Mouse (Mus musculus): ENCODE results near the gene Amacr. TPM values are rescaled to one million over a fixed set of nuclear protein-coding genes. Genes with fewer than 3 reads are reported as not detected.
A peak's percentile ranks its signal among the peaks of the same experiment; 100 is the strongest.
"Not testable (repeated sequence)": the region's sequence is repeated elsewhere in the genome, so short reads cannot be mapped to it uniquely, and the experiment has no call there.

Amacr gene
- polyA plus RNA-seq, 1 experiment from 2014 or later = 10.1 TPM

DNA sequence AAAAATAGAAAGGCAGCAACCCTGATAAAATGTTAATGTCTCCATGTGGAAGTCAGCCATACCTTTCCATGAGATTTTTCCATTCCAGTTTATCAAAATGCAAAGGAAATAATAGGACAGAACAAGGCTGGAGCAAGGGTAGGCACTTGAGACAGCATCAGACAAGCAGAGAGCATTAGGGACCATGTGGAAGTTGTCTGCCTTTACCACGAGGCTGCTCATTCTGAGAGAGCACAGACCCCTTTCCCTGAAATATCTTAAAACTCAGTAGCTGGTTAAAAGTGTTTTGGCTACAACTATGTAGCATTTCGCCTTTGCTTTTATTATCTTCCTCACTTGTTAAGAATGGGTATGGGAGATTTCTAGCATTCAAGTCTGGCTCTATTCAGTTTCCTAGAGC, 844 bp upstream of the Amacr start:
- Histone ChIP-seq H3K27ac (ENCODE audit: low read depth, low read length) (no peak overlapping the region), H3K4me2 (replicated peaks; ENCODE audit: low read depth, low read length) (peak overlapping the region; percentile 65; the same call in 1 of the 2 replicates), H3K4me3 (ENCODE audit: low read depth, low read length) (no peak overlapping the region), H3K36me3 (ENCODE audit: control insufficient read depth, insufficient read depth, low read length) (no peaks in the 10 kb centered on the region), H3K9me3 (ENCODE audit: control insufficient read depth, low read length) (no peaks in the 10 kb centered on the region), H3K27me3 (ENCODE audit: control insufficient read depth, insufficient read depth, low read length) (no peaks in the 10 kb centered on the region), H3K4me1 (replicated peaks; ENCODE audit: control insufficient read depth, insufficient read depth, low read length) (no peaks in the 10 kb centered on the region), H3K9ac (ENCODE audit: low read depth, low read length) (no peak overlapping the region)
- no peak for ATAC-seq (ENCODE audit: low FRiP score)
- WGBS = 59% methylated on average over 2 of the region's 2 CpGs
- no peak for DNase-seq (ENCODE audit: low spot score)

DNA sequence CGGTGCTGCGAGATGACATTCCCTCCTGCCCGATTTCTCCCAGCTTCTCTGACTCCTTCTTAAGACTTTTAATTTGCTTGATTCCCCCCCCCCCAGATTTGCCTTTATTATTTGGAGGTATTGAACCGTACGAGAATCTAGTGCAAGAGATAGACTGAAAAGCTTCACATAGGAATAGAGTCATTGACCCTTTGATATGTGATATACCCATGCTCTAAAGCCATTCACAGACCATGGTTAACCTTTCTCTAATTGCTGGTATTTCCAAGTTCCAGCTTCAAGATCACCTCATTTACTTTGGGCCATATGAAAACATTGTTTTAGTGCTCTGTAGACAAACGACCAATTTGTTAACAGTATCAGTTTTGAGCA, 494 bp downstream of the Amacr start:
- H3K9me3 ChIP-seq (ENCODE audit: control insufficient read depth, low read length) = no peaks in the 10 kb centered on the region
- WGBS = 10% methylated on average over 6 of the region's 6 CpGs
- peak overlapping the region; percentile 65 for H3K4me2 ChIP-seq (replicated peaks; ENCODE audit: low read depth, low read length)
- no peaks in the 10 kb centered on the region for H3K36me3 ChIP-seq (ENCODE audit: control insufficient read depth, insufficient read depth, low read length)
- ATAC-seq (ENCODE audit: low FRiP score) = peak; percentile 51
- peak overlapping the region; percentile 79 for H3K9ac ChIP-seq (ENCODE audit: low read depth, low read length)
- H3K4me1 ChIP-seq (replicated peaks; ENCODE audit: control insufficient read depth, insufficient read depth, low read length) = no peaks in the 10 kb centered on the region
- H3K27me3 ChIP-seq (ENCODE audit: control insufficient read depth, insufficient read depth, low read length) = no peaks in the 10 kb centered on the region
- peak overlapping the region; percentile 71 for H3K4me3 ChIP-seq (ENCODE audit: low read depth, low read length)
- DNase-seq (ENCODE audit: low spot score) = no peak
- peak overlapping the region; percentile 68; the same call in 1 of the 2 replicates for H3K27ac ChIP-seq (ENCODE audit: low read depth, low read length)

DNA sequence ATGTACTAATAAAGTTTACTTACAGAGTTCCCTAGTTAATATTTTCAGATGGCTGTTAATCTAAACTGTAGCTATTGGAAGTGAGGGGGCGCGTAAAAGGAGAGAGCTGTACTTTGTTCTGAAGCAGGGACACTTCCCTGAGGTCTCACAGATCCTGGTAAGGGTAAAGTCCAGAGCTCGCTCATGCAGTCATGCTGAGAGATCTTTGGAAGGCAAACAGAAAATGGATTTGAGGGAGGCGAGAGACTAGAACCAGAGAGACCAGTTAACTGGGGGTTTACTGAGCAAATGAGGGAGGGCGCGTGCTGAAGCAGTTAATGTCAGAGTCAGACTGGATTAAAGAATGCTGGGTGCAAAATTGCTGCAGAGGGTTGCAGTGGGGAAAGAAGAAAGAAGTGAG, 4.2 kb downstream of the Amacr start:
- 84% methylated on average over 6 of the region's 6 CpGs for WGBS
- ATAC-seq (ENCODE audit: low FRiP score) = no peak

DNA sequence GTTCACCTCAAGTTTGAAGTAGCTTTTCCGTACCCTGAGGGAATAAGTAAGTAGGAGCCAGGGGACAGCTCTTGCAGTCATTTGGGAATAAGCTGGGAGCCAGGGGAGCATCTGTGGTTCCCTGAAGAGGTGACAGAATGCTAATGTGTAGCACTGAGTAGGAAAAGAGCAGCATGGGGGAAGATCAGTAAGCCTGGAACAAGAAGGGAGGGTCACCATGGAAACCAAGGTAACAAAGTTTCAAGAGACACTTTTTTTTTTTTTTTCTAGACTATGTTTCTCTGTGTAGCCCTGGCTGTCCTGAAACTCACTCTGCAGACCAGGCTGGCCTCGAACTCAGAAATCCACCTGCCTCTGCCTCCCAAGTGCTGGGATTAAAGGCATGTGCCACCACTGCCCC, 4.9 kb downstream of the Amacr start:
- WGBS = 72% methylated on average over 2 of the region's 2 CpGs
- H3K27me3 ChIP-seq (ENCODE audit: control insufficient read depth, insufficient read depth, low read length); ATAC-seq (ENCODE audit: low FRiP score); H3K4me3 ChIP-seq (ENCODE audit: low read depth, low read length); H3K4me1 ChIP-seq (replicated peaks; ENCODE audit: control insufficient read depth, insufficient read depth, low read length); H3K36me3 ChIP-seq (ENCODE audit: control insufficient read depth, insufficient read depth, low read length); H3K27ac ChIP-seq (ENCODE audit: low read depth, low read length); H3K9me3 ChIP-seq (ENCODE audit: control insufficient read depth, low read length); H3K9ac ChIP-seq (ENCODE audit: low read depth, low read length); DNase-seq (ENCODE audit: low spot score); H3K4me2 ChIP-seq (replicated peaks; ENCODE audit: low read depth, low read length): not testable (repeated sequence)

More for the DNA sequence above, 4.2 kb downstream of the Amacr start:
- DNase-seq (ENCODE audit: low spot score) = no peak
- Histone ChIP-seq H3K9me3 (ENCODE audit: control insufficient read depth, low read length) (no peaks in the 10 kb centered on the region), H3K36me3 (ENCODE audit: control insufficient read depth, insufficient read depth, low read length) (no peaks in the 10 kb centered on the region), H3K4me1 (replicated peaks; ENCODE audit: control insufficient read depth, insufficient read depth, low read length) (no peaks in the 10 kb centered on the region), H3K9ac (ENCODE audit: low read depth, low read length) (no peak overlapping the region), H3K4me3 (ENCODE audit: low read depth, low read length) (no peak overlapping the region), H3K27me3 (ENCODE audit: control insufficient read depth, insufficient read depth, low read length) (no peaks in the 10 kb centered on the region), H3K27ac (ENCODE audit: low read depth, low read length) (no peak overlapping the region), H3K4me2 (replicated peaks; ENCODE audit: low read depth, low read length) (no peak overlapping the region)

DNA sequence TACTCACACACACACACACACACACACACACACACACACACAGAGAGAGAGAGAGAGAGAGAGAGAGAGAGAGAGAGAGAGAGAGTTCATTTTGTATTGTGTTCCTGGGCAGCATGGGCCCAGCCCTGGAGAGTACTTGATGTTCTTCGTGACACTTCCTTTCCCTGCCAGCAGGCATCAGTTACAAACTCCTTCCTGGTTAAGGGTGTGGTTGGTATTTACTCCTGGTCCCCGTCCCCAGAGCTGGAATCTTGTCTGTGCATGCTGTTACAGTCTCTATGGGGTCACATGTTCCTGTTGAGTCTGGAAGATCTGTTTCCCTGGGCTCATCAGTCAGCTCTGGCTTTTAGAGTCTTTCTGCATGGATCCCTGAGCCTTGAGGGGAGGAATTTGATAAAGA, 8.9 kb downstream of the Amacr start:
- H3K27ac ChIP-seq (ENCODE audit: low read depth, low read length) = no peak overlapping the region
- WGBS = 66% methylated on average over 2 of the region's 2 CpGs
- no peak for ATAC-seq (ENCODE audit: low FRiP score)

DNA sequence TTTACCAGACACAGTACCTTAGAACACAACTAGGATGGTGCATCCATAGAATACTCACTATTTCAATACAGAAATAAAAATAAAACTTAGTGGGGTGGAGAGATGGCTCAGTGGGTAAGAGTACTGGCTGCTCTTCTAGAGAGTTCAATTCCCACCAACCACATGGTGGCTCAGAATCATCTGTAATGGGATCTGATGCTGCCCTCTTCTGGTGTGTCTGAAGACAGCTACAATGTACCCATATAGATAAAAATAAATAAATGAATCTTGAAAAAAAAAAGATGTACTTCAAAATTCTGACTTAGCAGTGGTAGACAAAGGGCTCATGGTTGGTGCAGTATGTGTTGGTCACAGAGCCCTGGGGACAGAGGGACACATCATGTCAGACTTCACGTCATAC, 10.0 kb downstream of the Amacr start:
- no peaks in the 10 kb centered on the region for H3K27me3 ChIP-seq (ENCODE audit: control insufficient read depth, insufficient read depth, low read length)
- no peak overlapping the region for H3K4me3 ChIP-seq (ENCODE audit: low read depth, low read length)
- no peaks in the 10 kb centered on the region for H3K9me3 ChIP-seq (ENCODE audit: control insufficient read depth, low read length)
- no peaks in the 10 kb centered on the region for H3K4me1 ChIP-seq (replicated peaks; ENCODE audit: control insufficient read depth, insufficient read depth, low read length)
- ATAC-seq (ENCODE audit: low FRiP score) (no peak), DNase-seq (ENCODE audit: low spot score) (no peak)
- 97% methylated on average over 1 of the region's 1 CpGs for WGBS
- H3K4me2 ChIP-seq (replicated peaks; ENCODE audit: low read depth, low read length) = no peak overlapping the region
- no peaks in the 10 kb centered on the region for H3K36me3 ChIP-seq (ENCODE audit: control insufficient read depth, insufficient read depth, low read length)
- H3K27ac ChIP-seq (ENCODE audit: low read depth, low read length) = no peak overlapping the region
- no peak overlapping the region for H3K9ac ChIP-seq (ENCODE audit: low read depth, low read length)

More for the DNA sequence above, 8.9 kb downstream of the Amacr start:
- Histone ChIP-seq H3K9me3 (ENCODE audit: control insufficient read depth, low read length) (no peaks in the 10 kb centered on the region), H3K4me3 (ENCODE audit: low read depth, low read length) (no peak overlapping the region), H3K4me1 (replicated peaks; ENCODE audit: control insufficient read depth, insufficient read depth, low read length) (no peaks in the 10 kb centered on the region), H3K4me2 (replicated peaks; ENCODE audit: low read depth, low read length) (no peak overlapping the region), H3K36me3 (ENCODE audit: control insufficient read depth, insufficient read depth, low read length) (no peaks in the 10 kb centered on the region), H3K9ac (ENCODE audit: low read depth, low read length) (no peak overlapping the region), H3K27me3 (ENCODE audit: control insufficient read depth, insufficient read depth, low read length) (no peaks in the 10 kb centered on the region)
- DNase-seq (ENCODE audit: low spot score) = no peak

DNA sequence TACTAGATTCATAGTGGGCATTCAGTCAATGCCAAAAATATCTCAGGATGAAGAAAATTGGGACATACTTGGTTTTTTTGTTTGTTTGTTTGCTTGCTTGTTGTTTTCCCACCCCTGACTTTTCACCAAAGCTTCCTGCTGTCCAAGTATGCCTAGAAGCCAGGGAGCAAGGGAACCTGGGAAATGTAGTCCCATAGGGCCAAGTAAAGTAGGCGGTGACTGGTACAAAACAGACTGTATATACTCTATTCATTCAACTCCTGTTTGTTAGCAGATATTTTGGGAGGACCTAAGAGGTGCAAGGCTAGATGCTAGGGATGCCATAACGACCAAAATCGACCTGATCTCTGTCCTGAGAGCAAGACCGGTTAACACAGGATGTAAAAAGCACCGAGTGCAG, 18.3 kb downstream of the Amacr start:
- Histone ChIP-seq H3K4me2 (replicated peaks; ENCODE audit: low read depth, low read length) (no peak overlapping the region), H3K9me3 (ENCODE audit: control insufficient read depth, low read length) (no peaks in the 10 kb centered on the region), H3K4me1 (replicated peaks; ENCODE audit: control insufficient read depth, insufficient read depth, low read length) (no peaks in the 10 kb centered on the region), H3K36me3 (ENCODE audit: control insufficient read depth, insufficient read depth, low read length) (no peaks in the 10 kb centered on the region), H3K27ac (ENCODE audit: low read depth, low read length) (no peak overlapping the region), H3K27me3 (ENCODE audit: control insufficient read depth, insufficient read depth, low read length) (no peaks in the 10 kb centered on the region), H3K9ac (ENCODE audit: low read depth, low read length) (no peak overlapping the region), H3K4me3 (ENCODE audit: low read depth, low read length) (no peak overlapping the region)
- WGBS = 57% methylated on average over 5 of the region's 5 CpGs
- DNase-seq (ENCODE audit: low spot score) (peak; percentile 4), ATAC-seq (ENCODE audit: low FRiP score) (no peak)

DNA sequence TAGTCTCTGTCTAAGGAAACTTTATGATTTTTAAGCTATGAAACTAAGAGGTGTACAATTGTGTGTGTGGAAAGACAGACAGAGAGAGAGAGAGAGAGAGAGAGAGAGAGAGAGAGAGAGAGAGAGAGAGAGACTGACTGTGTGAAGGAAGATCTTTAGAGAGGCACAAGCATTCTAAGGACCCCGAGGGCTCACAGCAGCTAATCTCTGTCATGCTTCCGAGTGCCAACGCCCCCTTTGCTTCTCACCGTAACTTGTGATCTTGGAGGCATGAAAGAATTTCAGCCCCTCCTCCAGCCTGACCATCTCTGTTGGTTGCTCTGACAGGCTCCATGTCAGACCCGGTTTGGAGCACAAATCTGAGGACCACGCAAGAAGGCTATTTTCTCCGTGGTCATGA, 18.9 kb downstream of the Amacr start, which contains the start of gene Slc45a2:
Gene Slc45a2, plus strand, starts transcription at position 301 of the 400 bp plus-strand sequence.
- ATAC-seq (ENCODE audit: low FRiP score) (no peak), DNase-seq (ENCODE audit: low spot score) (no peak)
- Histone ChIP-seq H3K4me1 (replicated peaks; ENCODE audit: control insufficient read depth, insufficient read depth, low read length) (no peaks in the 10 kb centered on the region), H3K27me3 (ENCODE audit: control insufficient read depth, insufficient read depth, low read length) (no peaks in the 10 kb centered on the region), H3K27ac (ENCODE audit: low read depth, low read length) (no peak within 1 kb of the TSS), H3K4me3 (ENCODE audit: low read depth, low read length) (no peak within 1 kb of the TSS), H3K4me2 (replicated peaks; ENCODE audit: low read depth, low read length) (no peak within 1 kb of the TSS), H3K9ac (ENCODE audit: low read depth, low read length) (no peak within 1 kb of the TSS), H3K9me3 (ENCODE audit: control insufficient read depth, low read length) (no peaks in the 10 kb centered on the region), H3K36me3 (ENCODE audit: control insufficient read depth, insufficient read depth, low read length) (no peaks in the 10 kb centered on the region)
- 57% methylated on average over 7 of the region's 7 CpGs for WGBS

DNA sequence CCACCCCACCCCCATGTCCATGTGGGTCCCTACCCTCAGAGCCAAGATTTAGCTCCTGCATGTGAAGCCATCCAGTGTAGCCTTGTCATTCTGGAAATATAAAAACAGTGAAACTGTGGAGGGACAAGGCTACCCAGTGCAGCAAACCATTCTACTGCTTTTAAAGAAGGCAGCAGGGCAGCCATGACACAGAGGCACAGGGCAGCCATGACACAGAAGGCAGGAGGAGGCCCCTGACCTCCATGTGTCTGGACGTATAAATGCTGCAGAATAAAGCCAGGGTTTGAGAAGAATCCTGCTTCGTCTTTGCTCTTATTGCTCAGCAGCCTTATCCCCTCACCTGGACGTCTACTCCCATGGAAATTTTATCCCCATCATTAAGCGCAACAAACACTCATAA, 22.2 kb downstream of the Amacr start:
- 88% methylated on average over 4 of the region's 4 CpGs for WGBS
- no peaks in the 10 kb centered on the region for H3K27me3 ChIP-seq (ENCODE audit: control insufficient read depth, insufficient read depth, low read length)
- no peak overlapping the region for H3K4me3 ChIP-seq (ENCODE audit: low read depth, low read length)
- DNase-seq (ENCODE audit: low spot score) (no peak), ATAC-seq (ENCODE audit: low FRiP score) (no peak)
- H3K36me3 ChIP-seq (ENCODE audit: control insufficient read depth, insufficient read depth, low read length) = no peaks in the 10 kb centered on the region
- H3K4me1 ChIP-seq (replicated peaks; ENCODE audit: control insufficient read depth, insufficient read depth, low read length) = no peaks in the 10 kb centered on the region
- no peaks in the 10 kb centered on the region for H3K9me3 ChIP-seq (ENCODE audit: control insufficient read depth, low read length)
- H3K9ac ChIP-seq (ENCODE audit: low read depth, low read length) = no peak overlapping the region
- H3K4me2 ChIP-seq (replicated peaks; ENCODE audit: low read depth, low read length) = no peak overlapping the region
- H3K27ac ChIP-seq (ENCODE audit: low read depth, low read length) = no peak overlapping the region

Data from hindbrain, embryonic 11.5 days (tissue).